7 mouse cellular contexts compared by ENCODE assay signal in genomic region chr6:4545727-4546126, GRCm38 (mm10). TPM values are rescaled to one million over a fixed set of nuclear protein-coding genes. Genes with fewer than 3 reads are reported as not detected.
DNase-seq lines count a peak whose midpoint lies in the region; ATAC-seq and TF ChIP-seq lines count a peak whose summit lies in the region.

No protein-coding gene starts in this region.

- ATAC-seq in lung, embryonic 14.5 days (ENCODE audit: insufficient read depth), result no peak

- 24% methylated on average over 8 of the region's 8 CpGs for WGBS in lung, embryonic 14.5 days

- H3K27me3 ChIP-seq in lung, embryonic 14.5 days (ENCODE audit: insufficient read depth, low read length), result no peaks in the 10 kb centered on the region

- no peaks in the 10 kb centered on the region for H3K4me1 ChIP-seq in lung, embryonic 14.5 days (ENCODE audit: insufficient read depth)

- no peak overlapping the region for H3K27ac ChIP-seq in lung, embryonic 14.5 days (ENCODE audit: low read depth)

- peaks cover 13% of the 10 kb centered on the region; the same call in 1 of the 2 replicates for H3K36me3 ChIP-seq in lung, embryonic 14.5 days (ENCODE audit: insufficient read depth)

- peak; percentile 85 for TF ChIP-seq CTCF in lung, embryonic 14.5 days (IDR thresholded peaks at IDR 0.05; ENCODE audit: low read depth)

- H3K9ac ChIP-seq in lung, embryonic 14.5 days, result no peak overlapping the region

- H3K9me3 ChIP-seq in lung, embryonic 14.5 days (ENCODE audit: low read depth, low read length), result no peaks in the 10 kb centered on the region

- no peak overlapping the region for H3K4me3 ChIP-seq in lung, embryonic 14.5 days (ENCODE audit: low read depth, low read length)

- peak overlapping the region; percentile 26; the same call in 1 of the 2 replicates for H3K4me2 ChIP-seq in lung, embryonic 14.5 days

- peak; percentile 51 for DNase-seq in right cerebral cortex, adult 18-20 months
- no peak for DNase-seq in right cerebral cortex, postnatal 36 days (ENCODE audit: low spot score in 2 of 2)
- peak; percentile 73 for DNase-seq in adipocyte (ENCODE audit: low spot score)
- DNase-seq in cerebellum, postnatal 25 days, result peak; percentile 22 to 68
- DNase-seq in heart, postnatal 4 days, result peak; percentile 73
- DNase-seq in lung, embryonic 14.5 days, result peak; percentile 86
- peak; percentile 14 to 68 for DNase-seq in spleen, postnatal 10 days (ENCODE audit: low spot score in 2 of 2)

RNA-seq across cellular contexts. Expression of gene Col1a2, which starts 41.1 kb away (rescaled TPM):
- 100 to 1,000 TPM; 597 to 657 TPM for total RNA-seq in heart, postnatal 4 days (2021)
- 626 and 660 TPM in 2 replicates for polyA plus RNA-seq in lung, embryonic 14.5 days (2014; fragmentation: Nextera tagmentation; extraction: Ambion mirVana)

RNA-seq across cellular contexts. Expression of gene Casd1, which starts 54.9 kb away (rescaled TPM):
- total RNA-seq in heart, postnatal 4 days (2021), result 10 to 100 TPM; 34.5 to 34.6 TPM
- polyA plus RNA-seq in lung, embryonic 14.5 days (2014; fragmentation: Nextera tagmentation; extraction: Ambion mirVana), result 43.3 and 46.5 TPM in 2 replicates

Comparison
In these comparisons a context has a peak if more than half of its experiments do, and no peak if none do; other contexts are left out.
1. DNase-seq: peak in right cerebral cortex, adult 18-20 months (single experiment), adipocyte (single experiment), cerebellum, postnatal 25 days (2 of 2), heart, postnatal 4 days (single experiment), lung, embryonic 14.5 days (single experiment) and spleen, postnatal 10 days (2 of 2); none in right cerebral cortex, postnatal 36 days (0 of 2).